Mouse (Mus musculus) heart, adult 2 months (tissue): ENCODE measurements around the gene Ajm1. TPM values are rescaled to one million over a fixed set of nuclear protein-coding genes. Genes with fewer than 3 reads are reported as not detected.

ENCODE experiments used
- DNase-seq, 2 experiments: peaks; one replicate each; pipeline ENCODE4 v3.0.0; 2021
- H3K27ac ChIP-seq: fragments of 200-600 bp; 2 replicates; pipeline ENCODE4 v1.8.1; 2022
- H3K27me3 ChIP-seq: fragments of 200-500 bp; 2 replicates; pipeline ENCODE4 v1.6.1; 2012; ENCODE audit warnings: mild to moderate bottlenecking, low read length, inconsistent platforms, mixed read lengths; ENCODE audit not compliant: control insufficient read depth, insufficient read depth
- H3K36me3 ChIP-seq: fragments of 200-500 bp; 2 replicates; pipeline ENCODE4 v1.6.1; 2012; ENCODE audit warnings: low read length, inconsistent platforms; ENCODE audit not compliant: control insufficient read depth, insufficient read depth
- H3K4me1 ChIP-seq: fragments of 200-500 bp; 2 replicates; pipeline ENCODE4 v1.6.1; 2011; ENCODE audit warnings: low read length; ENCODE audit not compliant: control insufficient read depth, insufficient read depth
- H3K4me3 ChIP-seq: fragments of 200-600 bp; 2 replicates; pipeline ENCODE4 v1.8.1; 2022
- H3K79me2 ChIP-seq: fragments of 200-500 bp; replicated peaks from 2 replicates; pipeline ENCODE4 v1.6.1; 2012; ENCODE audit warnings: mild to moderate bottlenecking, inconsistent platforms, low read length, moderate library complexity, mixed read lengths; ENCODE audit not compliant: control insufficient read depth, insufficient read depth
- H3K9ac ChIP-seq: fragments of 200-500 bp; 2 replicates; pipeline ENCODE4 v1.6.1; 2012; ENCODE audit warnings: low read depth, mild to moderate bottlenecking, control low read depth, inconsistent platforms, low read length, mixed read lengths
- CTCF ChIP-seq: fragments of 200-600 bp; IDR thresholded peaks from 2 replicates; pipeline ENCODE4 v1.8.1; 2022; ENCODE audit warnings: antibody characterized with exemption, mild to moderate bottlenecking, moderate library complexity
- EP300 ChIP-seq: fragments of 200-500 bp; IDR thresholded peaks from 2 replicates; pipeline ENCODE4 v1.6.1; 2011; ENCODE audit warnings: low read depth, low read length, control low read depth; ENCODE audit not compliant: insufficient read depth
- POLR2A ChIP-seq: fragments of 200-500 bp; IDR thresholded peaks from 2 replicates; pipeline ENCODE4 v1.6.1; 2011; ENCODE audit warnings: mild to moderate bottlenecking, low read depth, low read length, control low read depth; ENCODE audit not compliant: insufficient read depth
- WGBS: fragments of 180-500 bp; shearing (Covaris S2); methylation state at CpG from one replicate; pipeline ENCODE4 v1.1.7; 2018; 5-methylcytosine and 5-hydroxymethylcytosine counted together
- intact Hi-C: fragments of 180-260 bp; cut with DNase I; formaldehyde crosslinking; loops from one replicate; pipeline ENCODE4 v1.15.1; 2025
- polyA plus RNA-seq: library from polyadenylated mRNA; depleted of rRNA; stranded (reverse); fragments of >200 nt; gene quantifications from 2 replicates; pipeline ENCODE4 v1.2.3, GENCODE M21; 2012
- total RNA-seq, 2 experiments: library from RNA; stranded (reverse); gene quantifications; 2 replicates each; pipeline ENCODE4 v1.2.3; 2021

The Ajm1 gene
- total and polyA plus RNA-seq, 3 experiments: 0.05 to 1.1 (median 0.36) TPM

DNA sequence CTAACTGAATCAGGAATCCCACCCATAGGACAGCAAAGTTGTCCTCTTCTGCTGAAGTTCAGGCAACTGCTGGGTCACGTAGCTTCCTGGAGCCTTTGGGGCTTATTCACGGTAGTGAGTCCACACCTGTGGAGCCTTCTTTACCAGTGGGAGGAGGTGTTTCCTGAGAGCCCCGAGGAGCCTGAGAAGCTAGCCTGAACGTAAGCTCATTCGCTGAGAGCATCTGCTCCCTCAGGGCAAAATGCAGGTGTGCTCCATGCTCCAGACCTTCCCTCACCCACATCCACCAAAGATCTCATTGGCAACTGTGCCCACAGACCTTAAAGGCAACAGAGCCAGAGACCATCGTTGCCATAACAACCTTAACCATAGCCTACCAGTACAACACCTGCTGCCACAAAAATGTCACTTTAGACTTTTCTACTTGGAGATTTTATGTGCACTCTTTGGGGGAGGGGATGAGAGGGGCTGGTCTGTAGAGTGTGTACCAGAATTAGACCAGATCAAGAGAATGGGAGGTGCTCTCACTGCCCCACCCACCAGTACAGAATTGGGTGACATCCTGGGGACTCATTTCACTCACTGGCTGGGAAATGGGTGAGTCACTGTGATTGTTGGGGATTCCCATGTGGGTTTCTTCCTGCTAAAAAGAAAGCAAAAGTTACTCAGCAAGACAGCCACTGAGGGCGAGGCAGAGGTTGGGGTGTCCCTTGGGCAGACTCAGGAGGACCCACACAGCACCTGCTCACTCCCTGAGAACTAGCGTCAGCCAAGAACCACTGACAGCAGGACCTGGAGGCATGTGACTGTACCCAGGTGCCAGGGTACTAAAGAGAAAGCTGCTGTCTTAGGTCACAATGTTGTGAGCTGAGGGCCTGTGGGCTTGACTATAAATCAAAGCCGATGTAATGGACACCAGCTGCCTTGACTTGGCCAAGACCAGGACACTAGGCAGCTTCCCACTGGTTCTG is 32.3 kb downstream of the Ajm1 start:
- intact Hi-C loops: loop anchor here (5.0 kb wide), 1 partner anchor 47 kb away; the partner anchor contains the start of genes C8g and Fbxw5
- H3K4me1 ChIP-seq: peaks cover 10% of the 10 kb centered on the region
- no peak overlapping the region for H3K27ac ChIP-seq
- no peaks in the 10 kb centered on the region for H3K36me3 ChIP-seq
- no peak overlapping the region for H3K4me3 ChIP-seq
- no peak for DNase-seq
- no peak overlapping the region for H3K9ac ChIP-seq
- no peaks in the 10 kb centered on the region for H3K27me3 ChIP-seq
- 55% methylated on average over 9 of the region's 9 CpGs for WGBS
- peaks cover 10% of the 10 kb centered on the region for H3K79me2 ChIP-seq
- no peak for TF ChIP-seq EP300
- peak; percentile 45; the same call in 1 of the 2 replicates for TF ChIP-seq POLR2A

DNA sequence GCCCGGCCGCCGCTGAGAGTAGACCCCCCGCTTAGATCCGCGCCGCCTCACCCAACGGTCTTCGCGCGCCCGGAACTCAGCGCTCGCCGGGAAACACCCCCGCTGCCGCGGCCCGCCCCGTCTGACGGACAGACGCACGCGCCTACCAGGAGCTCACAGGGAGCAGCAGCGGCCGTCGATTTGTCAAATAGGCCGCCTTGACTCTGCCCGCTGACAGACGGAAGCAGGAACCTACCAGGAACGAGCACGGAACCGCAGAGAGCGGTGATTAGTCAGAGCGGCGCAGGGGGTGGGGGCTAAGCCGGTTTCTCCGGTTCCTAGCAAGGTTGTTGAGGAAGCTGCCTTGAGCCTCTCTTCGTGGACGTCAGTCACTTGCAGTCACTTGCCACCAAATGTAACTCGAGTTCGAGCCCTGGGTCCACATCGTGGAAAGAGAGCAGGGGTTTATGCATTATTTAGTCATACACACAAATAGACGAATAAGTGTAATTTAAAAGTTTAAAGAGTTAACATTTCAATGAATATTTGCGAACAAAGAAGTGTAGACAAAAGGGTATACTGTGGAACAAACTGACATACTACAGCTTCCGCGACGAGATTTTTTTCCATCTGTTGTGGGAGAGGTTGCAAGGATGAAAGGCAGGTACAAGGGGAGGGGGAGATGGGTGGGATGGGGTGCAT is 34.6 kb downstream of the Ajm1 start, which contains the start of gene Traf2:
Gene Traf2 (minus strand): TSS at position 130 of the 681 bp plus-strand sequence.
- WGBS: 2% methylated on average over 48 of the region's 48 CpGs
- TF ChIP-seq CTCF (no peak), EP300 (0 out of 2 replicates have a peak, but pooled peaks have one; percentile 22), POLR2A (peak; percentile 86)
- peak within 1 kb of the TSS; percentile 98 for H3K9ac ChIP-seq
- intact Hi-C loops: loop anchor here (5.0 kb wide), 1 partner anchor 45 kb away; the partner anchor contains the start of genes C8g and Fbxw5
- H3K4me1 ChIP-seq: peaks cover 10% of the 10 kb centered on the region
- H3K27me3 ChIP-seq: no peaks in the 10 kb centered on the region
- H3K79me2 ChIP-seq: peaks cover 11% of the 10 kb centered on the region
- peak within 1 kb of the TSS; percentile 96 for H3K27ac ChIP-seq
- no peaks in the 10 kb centered on the region for H3K36me3 ChIP-seq
- H3K4me3 ChIP-seq: peak within 1 kb of the TSS; percentile 73
- DNase-seq: peak; percentile 99

GRCm38 (mm10) chr2:25545996-25546810 is 35.4 kb downstream of the Ajm1 start:
- Histone ChIP-seq H3K4me1 (peaks cover 10% of the 10 kb centered on the region), H3K27me3 (no peaks in the 10 kb centered on the region), H3K9ac (peak overlapping the region; percentile 98), H3K79me2 (peaks cover 11% of the 10 kb centered on the region), H3K4me3 (peak overlapping the region; percentile 73), H3K36me3 (no peaks in the 10 kb centered on the region), H3K27ac (peak overlapping the region; percentile 96)
- intact Hi-C loops: loop anchor here (5.0 kb wide), 1 partner anchor 44 kb away; the partner anchor contains the start of genes C8g and Fbxw5
- WGBS: 4% methylated on average over 43 of the region's 43 CpGs
- TF ChIP-seq CTCF (0 out of 2 replicates have a peak, but pooled peaks have one; percentile 2), EP300 (no peak)
- DNase-seq: no peak

GRCm38 (mm10) chr2:25541644-25542367 is 39.8 kb downstream of the Ajm1 start:
- no peak for DNase-seq
- peaks cover 7% of the 10 kb centered on the region for H3K4me1 ChIP-seq
- 87% methylated on average over 10 of the region's 10 CpGs for WGBS

GRCm38 (mm10) chr2:25540541-25540948 is 41.0 kb downstream of the Ajm1 start:
- Histone ChIP-seq H3K27me3 (no peaks in the 10 kb centered on the region), H3K9ac (no peak overlapping the region), H3K79me2 (peaks cover 5% of the 10 kb centered on the region), H3K4me3 (no peak overlapping the region), H3K4me1 (peaks cover 4% of the 10 kb centered on the region), H3K27ac (no peak overlapping the region), H3K36me3 (peaks cover 9% of the 10 kb centered on the region)
- intact Hi-C loops: no loop called here
- DNase-seq: peak in 1 of 2 experiments; percentile 40
- WGBS: 58% methylated on average over 4 of the region's 4 CpGs
- TF ChIP-seq EP300 (no peak), CTCF (no peak), POLR2A (no peak)

More at GRCm38 (mm10) chr2:25541644-25542367, 39.8 kb downstream of the Ajm1 start:
- Histone ChIP-seq H3K4me3 (no peak overlapping the region), H3K9ac (no peak overlapping the region), H3K79me2 (peaks cover 11% of the 10 kb centered on the region), H3K27ac (no peak overlapping the region), H3K27me3 (no peaks in the 10 kb centered on the region), H3K36me3 (peaks cover 2% of the 10 kb centered on the region)
- intact Hi-C loops: no loop called here
- TF ChIP-seq CTCF (no peak), EP300 (no peak), POLR2A (no peak)
